Comparison of ENCODE assay signal across 19 mouse cellular contexts in the genomic region with DNA sequence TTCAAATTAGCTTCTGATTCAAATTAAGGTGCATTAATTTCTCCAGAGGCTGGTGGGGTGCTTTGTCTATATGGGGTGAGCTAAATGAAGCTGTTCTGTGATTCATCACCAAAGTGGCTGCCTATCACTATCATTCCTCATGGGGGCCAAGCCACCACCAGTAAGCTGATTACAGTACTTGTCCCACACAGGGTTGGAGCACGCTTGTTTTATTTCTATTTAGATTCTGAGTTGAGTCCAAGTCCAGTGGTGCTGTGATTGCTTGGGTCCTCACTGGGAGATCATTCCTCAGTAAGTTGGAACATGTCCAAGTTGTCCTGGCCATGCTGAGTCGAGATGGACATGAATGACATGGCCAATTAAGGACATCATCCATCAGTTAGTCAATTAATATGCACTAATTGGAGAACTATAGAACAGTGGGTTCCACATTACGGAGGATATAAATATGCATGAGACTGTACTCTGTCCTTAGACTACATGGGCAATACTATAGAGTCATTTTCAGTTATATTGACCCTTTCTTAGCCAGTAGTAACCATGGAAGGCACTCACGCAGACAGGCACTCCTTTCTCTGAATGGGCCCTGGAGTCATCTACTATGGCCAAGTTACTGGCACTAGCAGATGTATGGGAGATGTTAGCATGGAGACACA.
DNase-seq lines count a peak whose midpoint lies in the region; ATAC-seq and TF ChIP-seq lines count a peak whose summit lies in the region.
"Had no signal": no experiment of that assay in that cellular context is flagged by ENCODE, and none has a peak within 500 bp of the region (broad histone marks: within the 10 kb centered on the region; RNA-seq: fewer than 3 reads in every experiment).

No protein-coding gene starts in this region.

- DNase-seq in hindbrain, embryonic 11.5 days (ENCODE audit: low spot score), result no peak
- DNase-seq in hindbrain, embryonic 10.5 days (ENCODE audit: low spot score), result no peak
- peak; percentile 66 for DNase-seq in brain, embryonic 14.5 days (ENCODE audit: low read depth)
- DNase-seq in lung, postnatal 0 days (ENCODE audit: low spot score), result no peak
- DNase-seq in right cerebral cortex, postnatal 14 days, result no peak
- DNase-seq: adrenal gland, postnatal 25 days; cerebellum, postnatal 14 days; heart, postnatal 36 days; kidney, adult 8-10 months; kidney, postnatal 14 days; liver; lung, postnatal 4 days; right cerebral cortex, postnatal 25 days; spleen, adult 18-20 months had no signal

- H3K4me3 ChIP-seq in hindbrain, embryonic 11.5 days (ENCODE audit: low read depth, low read length), result no peak overlapping the region
- H3K4me3 ChIP-seq in hindbrain, embryonic 10.5 days, result no peak overlapping the region
- H3K4me3 ChIP-seq in hindbrain, embryonic 12.5 days, result no peak overlapping the region
- H3K4me3 ChIP-seq in neural tube, embryonic 13.5 days, result no peak overlapping the region
- no peak overlapping the region for H3K4me3 ChIP-seq in lung, postnatal 0 days (ENCODE audit: low read depth, low read length)
- H3K4me3 ChIP-seq: limb, embryonic 10.5 days; liver, embryonic 15.5 days; lung, embryonic 15.5 days had no signal

- no peak overlapping the region for H3K9ac ChIP-seq in hindbrain, embryonic 11.5 days (ENCODE audit: low read depth, low read length)
- H3K9ac ChIP-seq in hindbrain, embryonic 12.5 days, result no peak overlapping the region
- H3K9ac ChIP-seq in neural tube, embryonic 13.5 days, result no peak overlapping the region
- H3K9ac ChIP-seq in lung, postnatal 0 days (replicated peaks; ENCODE audit: low read depth), result no peak overlapping the region
- H3K9ac ChIP-seq: liver, embryonic 15.5 days; lung, embryonic 15.5 days had no signal

- ATAC-seq in hindbrain, embryonic 11.5 days (ENCODE audit: low FRiP score), result peak; percentile 35; the same call in 1 of the 2 replicates
- ATAC-seq in hindbrain, embryonic 12.5 days (ENCODE audit: low FRiP score), result peak; percentile 88
- ATAC-seq in neural tube, embryonic 13.5 days (ENCODE audit: low read depth), result peak; percentile 87
- ATAC-seq in lung, postnatal 0 days, result no peak

- no peaks in the 10 kb centered on the region for H3K36me3 ChIP-seq in hindbrain, embryonic 11.5 days (ENCODE audit: control insufficient read depth, insufficient read depth, low read length)
- no peaks in the 10 kb centered on the region for H3K36me3 ChIP-seq in hindbrain, embryonic 10.5 days
- no peaks in the 10 kb centered on the region for H3K36me3 ChIP-seq in hindbrain, embryonic 12.5 days
- no peaks in the 10 kb centered on the region for H3K36me3 ChIP-seq in neural tube, embryonic 13.5 days
- H3K36me3 ChIP-seq in lung, postnatal 0 days (ENCODE audit: insufficient read depth, low read length), result no peaks in the 10 kb centered on the region
- H3K36me3 ChIP-seq: limb, embryonic 10.5 days; liver, embryonic 15.5 days; lung, embryonic 15.5 days had no signal

- TF ChIP-seq POLR2A in brain, embryonic 14.5 days (IDR thresholded peaks at IDR 0.05; ENCODE audit: borderline replicate concordance, extremely low read depth, insufficient read depth, insufficient read length, poor library complexity, severe bottlenecking), result no peak

- no peaks in the 10 kb centered on the region for H3K4me1 ChIP-seq in hindbrain, embryonic 11.5 days (replicated peaks; ENCODE audit: control insufficient read depth, insufficient read depth, low read length)
- H3K4me1 ChIP-seq in hindbrain, embryonic 10.5 days (replicated peaks), result no peaks in the 10 kb centered on the region
- H3K4me1 ChIP-seq in hindbrain, embryonic 12.5 days, result no peaks in the 10 kb centered on the region
- H3K4me1 ChIP-seq in neural tube, embryonic 13.5 days (replicated peaks), result no peaks in the 10 kb centered on the region; the same call in 1 of the 2 replicates
- H3K4me1 ChIP-seq in lung, postnatal 0 days (ENCODE audit: insufficient read depth, low read depth, low read length), result no peaks in the 10 kb centered on the region
- H3K4me1 ChIP-seq: limb, embryonic 10.5 days; liver, embryonic 15.5 days; lung, embryonic 15.5 days had no signal

- no peak for TF ChIP-seq CTCF in brain, embryonic 14.5 days (IDR thresholded peaks at IDR 0.05; ENCODE audit: borderline replicate concordance, extremely low read depth, insufficient read depth, insufficient read length)
- no peak for TF ChIP-seq CTCF in lung, postnatal 0 days (IDR thresholded peaks at IDR 0.05)

- H3K27me3 ChIP-seq in hindbrain, embryonic 11.5 days (ENCODE audit: control insufficient read depth, insufficient read depth, low read length), result no peaks in the 10 kb centered on the region
- no peaks in the 10 kb centered on the region for H3K27me3 ChIP-seq in hindbrain, embryonic 10.5 days (ENCODE audit: insufficient read depth, poor library complexity, severe bottlenecking)
- no peaks in the 10 kb centered on the region for H3K27me3 ChIP-seq in hindbrain, embryonic 12.5 days
- H3K27me3 ChIP-seq in neural tube, embryonic 13.5 days, result no peaks in the 10 kb centered on the region
- no peaks in the 10 kb centered on the region for H3K27me3 ChIP-seq in lung, postnatal 0 days (replicated peaks; ENCODE audit: insufficient read depth, low read length)
- H3K27me3 ChIP-seq: liver, embryonic 15.5 days; lung, embryonic 15.5 days had no signal

- no peak overlapping the region for H3K27ac ChIP-seq in hindbrain, embryonic 11.5 days (ENCODE audit: low read depth, low read length)
- H3K27ac ChIP-seq in hindbrain, embryonic 10.5 days, result no peak overlapping the region
- no peak overlapping the region for H3K27ac ChIP-seq in hindbrain, embryonic 12.5 days
- no peak overlapping the region for H3K27ac ChIP-seq in neural tube, embryonic 13.5 days (replicated peaks)
- no peak overlapping the region for H3K27ac ChIP-seq in lung, postnatal 0 days (ENCODE audit: low read length)
- H3K27ac ChIP-seq: limb, embryonic 10.5 days; liver, embryonic 15.5 days; lung, embryonic 15.5 days had no signal

- 75% methylated on average over 4 of the region's 4 CpGs for WGBS in hindbrain, embryonic 11.5 days
- 87% methylated on average over 4 of the region's 4 CpGs for WGBS in hindbrain, embryonic 10.5 days
- WGBS in hindbrain, embryonic 12.5 days, result 52% methylated on average over 4 of the region's 4 CpGs
- 49% methylated on average over 4 of the region's 4 CpGs for WGBS in neural tube, embryonic 13.5 days
- WGBS in lung, postnatal 0 days, result 66% methylated on average over 4 of the region's 4 CpGs

- no peak for TF ChIP-seq EP300 in lung, postnatal 0 days (IDR thresholded peaks at IDR 0.05)

- H3K9me3 ChIP-seq in hindbrain, embryonic 11.5 days (ENCODE audit: control insufficient read depth, low read length), result no peaks in the 10 kb centered on the region
- H3K9me3 ChIP-seq in hindbrain, embryonic 10.5 days, result no peaks in the 10 kb centered on the region
- no peaks in the 10 kb centered on the region for H3K9me3 ChIP-seq in hindbrain, embryonic 12.5 days (replicated peaks)
- no peaks in the 10 kb centered on the region for H3K9me3 ChIP-seq in neural tube, embryonic 13.5 days
- H3K9me3 ChIP-seq in lung, postnatal 0 days (ENCODE audit: low read length), result no peaks in the 10 kb centered on the region
- H3K9me3 ChIP-seq: limb, embryonic 10.5 days; liver, embryonic 15.5 days; lung, embryonic 15.5 days had no signal

- H3K4me2 ChIP-seq in hindbrain, embryonic 11.5 days (replicated peaks; ENCODE audit: low read depth, low read length), result no peak overlapping the region
- no peak overlapping the region for H3K4me2 ChIP-seq in hindbrain, embryonic 12.5 days (replicated peaks)
- H3K4me2 ChIP-seq in neural tube, embryonic 13.5 days, result no peak overlapping the region
- H3K4me2 ChIP-seq in lung, postnatal 0 days (replicated peaks; ENCODE audit: low read depth, low read length), result no peak overlapping the region
- H3K4me2 ChIP-seq: liver, embryonic 15.5 days; lung, embryonic 15.5 days had no signal
